Mouse (Mus musculus): Measurements from ENCODE around the gene Fam168a. TPM values are rescaled to one million over a fixed set of nuclear protein-coding genes. Genes with fewer than 3 reads are reported as not detected.

The Fam168a gene
- polyA plus RNA-seq, 1 experiment from 2014 or later, result 5.3 TPM

- Histone ChIP-seq H3K4me3 (replicated peaks) (peak overlapping the region; percentile 17), H3K4me1 (replicated peaks) (peaks cover 93% of the 10 kb centered on the region), H3K9me3 (replicated peaks) (no peaks in the 10 kb centered on the region), H3K27me3 (no peaks in the 10 kb centered on the region), H3K36me3 (replicated peaks) (peaks cover 82% of the 10 kb centered on the region), H3K9ac (no peak overlapping the region), H3K4me2 (peak overlapping the region; percentile 41), H3K27ac (replicated peaks) (peak overlapping the region; percentile 77)
- ATAC-seq (ENCODE audit: insufficient read depth), result no peak
- WGBS (ENCODE audit: insufficient replicate concordance), result 19% methylated on average over 4 of the region's 4 CpGs
These were observed 148.9 kb downstream of the Fam168a start for GRCm38 (mm10) chr7:100855300-100855699.

GRCm38 (mm10) chr7:100855795-100856573 is 149.5 kb downstream of the Fam168a start:
- peak; percentile 17; the same call in 1 of the 2 replicates for ATAC-seq (ENCODE audit: insufficient read depth)
- Histone ChIP-seq H3K9ac (no peak overlapping the region), H3K9me3 (replicated peaks) (no peaks in the 10 kb centered on the region), H3K4me1 (replicated peaks) (peaks cover 99% of the 10 kb centered on the region), H3K36me3 (replicated peaks) (peaks cover 80% of the 10 kb centered on the region), H3K4me3 (replicated peaks) (peak overlapping the region; percentile 17), H3K27ac (replicated peaks) (peak overlapping the region; percentile 77), H3K4me2 (peak overlapping the region; percentile 41), H3K27me3 (no peaks in the 10 kb centered on the region)
- WGBS (ENCODE audit: insufficient replicate concordance), result 20% methylated on average over 5 of the region's 5 CpGs

GRCm38 (mm10) chr7:100860450-100860849 is 154.0 kb downstream of the Fam168a start:
- peak overlapping the region; percentile 92 for H3K27ac ChIP-seq (replicated peaks)
- 39% methylated on average over 3 of the region's 3 CpGs for WGBS (ENCODE audit: insufficient replicate concordance)
- peaks cover 58% of the 10 kb centered on the region for H3K36me3 ChIP-seq (replicated peaks)
- peak; percentile 17 for ATAC-seq (ENCODE audit: insufficient read depth)
- no peaks in the 10 kb centered on the region for H3K9me3 ChIP-seq (replicated peaks)
- H3K4me2 ChIP-seq, result peak overlapping the region; percentile 78
- peaks cover 69% of the 10 kb centered on the region for H3K4me1 ChIP-seq (replicated peaks)
- H3K4me3 ChIP-seq (replicated peaks), result peak overlapping the region; percentile 85
- no peaks in the 10 kb centered on the region for H3K27me3 ChIP-seq
- peak overlapping the region; percentile 96 for H3K9ac ChIP-seq

- 59% methylated on average over 5 of the region's 5 CpGs for WGBS (ENCODE audit: insufficient replicate concordance)
- Histone ChIP-seq H3K9me3 (replicated peaks) (no peaks in the 10 kb centered on the region), H3K27ac (replicated peaks) (peak overlapping the region; percentile 92), H3K36me3 (replicated peaks) (peaks cover 51% of the 10 kb centered on the region), H3K9ac (peak overlapping the region; percentile 96), H3K4me2 (peak overlapping the region; percentile 78), H3K4me1 (replicated peaks) (peaks cover 63% of the 10 kb centered on the region), H3K4me3 (replicated peaks) (peak overlapping the region; percentile 85), H3K27me3 (no peaks in the 10 kb centered on the region)
- no peak for ATAC-seq (ENCODE audit: insufficient read depth)
These were observed 154.8 kb downstream of the Fam168a start for GRCm38 (mm10) chr7:100861209-100861608.

GRCm38 (mm10) chr7:100862353-100862752 is 155.9 kb downstream of the Fam168a start:
- Histone ChIP-seq H3K36me3 (replicated peaks) (peaks cover 41% of the 10 kb centered on the region), H3K4me3 (replicated peaks) (peak overlapping the region; percentile 85), H3K4me2 (peak overlapping the region; percentile 78), H3K9ac (peak overlapping the region; percentile 96), H3K27me3 (no peaks in the 10 kb centered on the region), H3K9me3 (replicated peaks) (no peaks in the 10 kb centered on the region), H3K27ac (replicated peaks) (peak overlapping the region; percentile 92), H3K4me1 (replicated peaks) (peaks cover 62% of the 10 kb centered on the region)
- 6% methylated on average over 4 of the region's 4 CpGs for WGBS (ENCODE audit: insufficient replicate concordance)
- ATAC-seq (ENCODE audit: insufficient read depth), result peak; percentile 0; the same call in 1 of the 2 replicates

- Histone ChIP-seq H3K27me3 (no peaks in the 10 kb centered on the region), H3K36me3 (replicated peaks) (peaks cover 34% of the 10 kb centered on the region), H3K27ac (replicated peaks) (peak within 1 kb of the TSS; percentile 92), H3K9me3 (replicated peaks) (no peaks in the 10 kb centered on the region), H3K4me2 (peak within 1 kb of the TSS; percentile 78), H3K4me1 (replicated peaks) (peaks cover 62% of the 10 kb centered on the region), H3K4me3 (replicated peaks) (peak within 1 kb of the TSS; percentile 85), H3K9ac (peak within 1 kb of the TSS; percentile 96)
- ATAC-seq (ENCODE audit: insufficient read depth), result peak; percentile 86
- WGBS (ENCODE audit: insufficient replicate concordance), result under 1% methylated on average over 91 of the region's 91 CpGs
These were observed 156.6 kb downstream of the Fam168a start, which contains the start of gene Relt for GRCm38 (mm10) chr7:100862828-100863638. Relt (minus strand) TSS chr7:100863446.

- Histone ChIP-seq H3K9me3 (replicated peaks) (no peaks in the 10 kb centered on the region), H3K4me3 (replicated peaks) (no peak overlapping the region), H3K4me2 (no peak overlapping the region), H3K36me3 (replicated peaks) (no peaks in the 10 kb centered on the region), H3K27me3 (no peaks in the 10 kb centered on the region), H3K4me1 (replicated peaks) (peaks cover 40% of the 10 kb centered on the region), H3K27ac (replicated peaks) (no peak overlapping the region), H3K9ac (no peak overlapping the region)
- ATAC-seq (ENCODE audit: insufficient read depth), result no peak
- 2% methylated on average over 3 of the region's 3 CpGs for WGBS (ENCODE audit: insufficient replicate concordance)
These were observed 160.2 kb downstream of the Fam168a start for GRCm38 (mm10) chr7:100866675-100867074.

- Histone ChIP-seq H3K4me1 (replicated peaks) (peaks cover 36% of the 10 kb centered on the region), H3K27ac (replicated peaks) (0 out of 2 replicates have a peak overlapping the region, but pooled peaks have one; percentile 62), H3K36me3 (replicated peaks) (no peaks in the 10 kb centered on the region), H3K4me2 (no peak overlapping the region), H3K27me3 (no peaks in the 10 kb centered on the region), H3K9me3 (replicated peaks) (no peaks in the 10 kb centered on the region), H3K4me3 (replicated peaks) (no peak overlapping the region), H3K9ac (no peak overlapping the region)
- WGBS (ENCODE audit: insufficient replicate concordance), result 22% methylated on average over 2 of the region's 2 CpGs
- ATAC-seq (ENCODE audit: insufficient read depth), result no peak
These were observed 161.1 kb downstream of the Fam168a start for GRCm38 (mm10) chr7:100867561-100867960.

- no peak overlapping the region for H3K9ac ChIP-seq
- H3K36me3 ChIP-seq (replicated peaks), result no peaks in the 10 kb centered on the region
- H3K4me2 ChIP-seq, result no peak overlapping the region
- no peak for ATAC-seq (ENCODE audit: insufficient read depth)
- WGBS (ENCODE audit: insufficient replicate concordance), result 44% methylated on average over 4 of the region's 4 CpGs
- H3K4me1 ChIP-seq (replicated peaks), result peaks cover 36% of the 10 kb centered on the region
- H3K4me3 ChIP-seq (replicated peaks), result no peak overlapping the region
- H3K27ac ChIP-seq (replicated peaks), result peak overlapping the region; percentile 62
- no peaks in the 10 kb centered on the region for H3K27me3 ChIP-seq
- no peaks in the 10 kb centered on the region for H3K9me3 ChIP-seq (replicated peaks)
These were observed 162.1 kb downstream of the Fam168a start for GRCm38 (mm10) chr7:100868551-100868950.

GRCm38 (mm10) chr7:100869877-100870629 is 163.6 kb downstream of the Fam168a start:
- H3K4me1 ChIP-seq (replicated peaks), result peaks cover 36% of the 10 kb centered on the region
- no peak overlapping the region for H3K27ac ChIP-seq (replicated peaks)
- H3K4me2 ChIP-seq, result no peak overlapping the region
- no peak overlapping the region for H3K4me3 ChIP-seq (replicated peaks)
- H3K27me3 ChIP-seq, result no peaks in the 10 kb centered on the region
- H3K9ac ChIP-seq, result no peak overlapping the region
- WGBS (ENCODE audit: insufficient replicate concordance), result 70% methylated on average over 8 of the region's 8 CpGs
- H3K9me3 ChIP-seq (replicated peaks), result no peaks in the 10 kb centered on the region
- no peak for ATAC-seq (ENCODE audit: insufficient read depth)
- no peaks in the 10 kb centered on the region for H3K36me3 ChIP-seq (replicated peaks)

Data from liver, embryonic 15.5 days (tissue).